Mouse (Mus musculus): Measurements from ENCODE around the gene St3gal3. TPM values are rescaled to one million over a fixed set of nuclear protein-coding genes. Genes with fewer than 3 reads are reported as not detected.

St3gal3 gene
- total and polyA plus RNA-seq, 3 experiments: 16.4 to 23.3 TPM; not detected in 1

DNA sequence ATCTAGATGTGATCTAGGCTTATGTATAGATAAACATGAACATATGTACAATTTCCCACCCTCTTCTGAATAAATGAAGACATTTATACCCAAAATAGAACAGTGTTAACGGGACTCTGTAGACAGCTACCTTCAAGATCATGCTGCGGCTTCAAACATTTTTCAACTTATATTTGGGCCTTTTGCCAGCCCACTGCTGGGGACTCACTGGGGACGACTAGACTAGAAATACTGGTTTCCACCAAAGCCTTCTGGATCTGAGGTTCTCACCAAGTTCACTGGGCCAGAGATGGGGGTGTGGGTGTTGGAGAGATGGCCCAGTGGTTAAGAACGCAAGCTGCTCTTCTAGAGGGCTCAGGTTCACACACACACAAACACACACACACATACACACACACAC is 49.7 kb downstream of the St3gal3 start:
- no peak overlapping the region for H3K4me3 ChIP-seq (ENCODE audit: control insufficient read depth in 1 of 2, insufficient read depth in 1 of 2, low read depth in 2 of 2, low read length in 2 of 2)
- no peak for DNase-seq (ENCODE audit: low read depth, low spot score)
- H3K79me2 ChIP-seq (ENCODE audit: control insufficient read depth, insufficient read depth, low read length, poor library complexity): no peaks in the 10 kb centered on the region
- peaks cover 0 to 15% of the 10 kb centered on the region in 2 experiments; a peak in 2 of 4 replicates for H3K36me3 ChIP-seq (ENCODE audit: control insufficient read depth in 1 of 2, insufficient read depth in 2 of 2, low read length in 2 of 2)
- no peak overlapping the region for H3K27ac ChIP-seq (ENCODE audit: control insufficient read depth, low read depth, low read length)
- no peak for TF ChIP-seq MAX (IDR thresholded peaks at IDR 0.05; ENCODE audit: low read length)
- TF ChIP-seq SMC3 (IDR thresholded peaks at IDR 0.05; ENCODE audit: low read depth, low read length): no peak
- TF ChIP-seq MAFK (IDR thresholded peaks at IDR 0.05; ENCODE audit: borderline replicate concordance, low read depth, low read length): no peak
- TF ChIP-seq TBP (IDR thresholded peaks at IDR 0.05; ENCODE audit: low read depth, low read length): no peak
- TF ChIP-seq MYB (IDR thresholded peaks at IDR 0.05; ENCODE audit: low read depth, low read length): no peak
- TF ChIP-seq TCF12 (IDR thresholded peaks at IDR 0.05; ENCODE audit: low read depth, low read length): no peak
- TF ChIP-seq GABPA (IDR thresholded peaks at IDR 0.05; ENCODE audit: low read depth, low read length): no peak
- TF ChIP-seq ZC3H11A (IDR thresholded peaks at IDR 0.05; ENCODE audit: low read depth, low read length): no peak
- no peak for TF ChIP-seq CHD1 (IDR thresholded peaks at IDR 0.05; ENCODE audit: low read depth, low read length)
- TF ChIP-seq ETS1 (IDR thresholded peaks at IDR 0.05; ENCODE audit: low read depth, low read length): no peak
- TF ChIP-seq MEF2A (IDR thresholded peaks at IDR 0.05; ENCODE audit: extremely low read depth, insufficient replicate concordance, low read depth, low read length, poor library complexity, severe bottlenecking): no peak
- no peak for TF ChIP-seq SIN3A (IDR thresholded peaks at IDR 0.05; ENCODE audit: low read length)
- TF ChIP-seq E2F4 (IDR thresholded peaks at IDR 0.05; ENCODE audit: borderline replicate concordance, low read depth, low read length): no peak
- TF ChIP-seq UBTF (IDR thresholded peaks at IDR 0.05; ENCODE audit: borderline replicate concordance, insufficient read depth, low read depth, low read length): no peak
- TF ChIP-seq MXI1 (IDR thresholded peaks at IDR 0.05; ENCODE audit: low read depth, low read length): no peak
- TF ChIP-seq MYC (IDR thresholded peaks at IDR 0.05; ENCODE audit: low read depth, low read length): no peak
- no peak for TF ChIP-seq ZMIZ1 (IDR thresholded peaks at IDR 0.05; ENCODE audit: low read depth, low read length)
- no peak overlapping the region for H3K9ac ChIP-seq (ENCODE audit: control insufficient read depth, low read depth, low read length, poor library complexity, severe bottlenecking)
- H3K9me3 ChIP-seq (replicated peaks; ENCODE audit: insufficient read depth, low read length): no peaks in the 10 kb centered on the region
- no peaks in the 10 kb centered on the region for H3K27me3 ChIP-seq (ENCODE audit: control insufficient read depth in 1 of 2, insufficient read depth in 2 of 2, low read length in 2 of 2)
- peaks cover 0 to 22% of the 10 kb centered on the region in 2 experiments for H3K4me1 ChIP-seq (ENCODE audit: control insufficient read depth in 1 of 2, insufficient read depth in 2 of 2, low read length in 2 of 2)

DNA sequence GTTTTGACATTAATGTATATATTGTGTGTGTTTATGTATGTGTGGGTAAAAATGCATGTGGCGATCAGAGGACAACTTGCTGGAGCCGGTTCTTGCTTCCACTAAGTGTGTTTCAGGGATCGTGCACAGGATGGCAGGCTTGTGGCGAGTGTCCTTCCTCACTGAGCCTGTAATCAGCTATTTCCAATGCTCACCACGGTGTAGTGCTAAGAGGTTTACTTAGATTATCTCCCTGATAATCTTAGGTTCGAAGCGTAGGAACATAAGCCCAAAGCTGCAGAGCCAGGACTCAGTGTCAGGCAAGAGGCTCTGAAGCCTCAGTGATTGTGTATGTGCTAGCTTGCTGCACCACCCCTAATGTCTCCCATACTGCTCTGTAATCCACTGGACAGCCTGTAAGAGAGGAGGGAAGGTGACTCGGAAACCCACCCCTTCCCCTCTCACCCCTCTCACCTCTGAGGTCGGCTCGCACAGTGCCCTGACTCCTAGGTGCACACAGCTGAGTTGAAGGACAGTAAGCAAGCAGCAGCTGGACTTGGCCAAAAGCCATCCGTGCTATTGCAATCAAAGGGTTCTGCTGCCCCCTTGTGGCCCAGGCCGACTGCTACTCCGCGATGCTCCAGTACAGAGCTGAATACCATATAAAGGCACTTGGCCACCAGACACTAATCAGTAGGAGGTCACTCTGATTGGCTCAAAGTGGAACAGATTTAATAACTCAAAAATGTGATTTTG is 51.3 kb downstream of the St3gal3 start:
- peak; percentile 87 for DNase-seq (ENCODE audit: low read depth, low spot score)
- Histone ChIP-seq H3K27me3 (ENCODE audit: control insufficient read depth in 1 of 2, insufficient read depth in 2 of 2, low read length in 2 of 2) (no peaks in the 10 kb centered on the region), H3K4me3 (ENCODE audit: control insufficient read depth in 1 of 2, insufficient read depth in 1 of 2, low read depth in 2 of 2, low read length in 2 of 2) (no peak overlapping the region), H3K9ac (ENCODE audit: control insufficient read depth, low read depth, low read length, poor library complexity, severe bottlenecking) (no peak overlapping the region), H3K36me3 (ENCODE audit: control insufficient read depth in 1 of 2, insufficient read depth in 2 of 2, low read length in 2 of 2) (peaks cover 0 to 26% of the 10 kb centered on the region in 2 experiments; a peak in 2 of 4 replicates), H3K79me2 (ENCODE audit: control insufficient read depth, insufficient read depth, low read length, poor library complexity) (no peaks in the 10 kb centered on the region), H3K27ac (ENCODE audit: control insufficient read depth, low read depth, low read length) (no peak overlapping the region), H3K4me1 (ENCODE audit: control insufficient read depth in 1 of 2, insufficient read depth in 2 of 2, low read length in 2 of 2) (peaks cover 5 to 31% of the 10 kb centered on the region in 2 experiments), H3K9me3 (replicated peaks; ENCODE audit: insufficient read depth, low read length) (no peaks in the 10 kb centered on the region)
- TF ChIP-seq ETS1 (IDR thresholded peaks at IDR 0.05; ENCODE audit: low read depth, low read length): 0 out of 2 replicates have a peak, but pooled peaks have one; percentile 38
- TF ChIP-seq GABPA (IDR thresholded peaks at IDR 0.05; ENCODE audit: low read depth, low read length): no peak
- peak; percentile 19; the same call in 1 of the 2 replicates for TF ChIP-seq TBP (IDR thresholded peaks at IDR 0.05; ENCODE audit: low read depth, low read length)
- no peak for TF ChIP-seq MEF2A (IDR thresholded peaks at IDR 0.05; ENCODE audit: extremely low read depth, insufficient replicate concordance, low read depth, low read length, poor library complexity, severe bottlenecking)
- TF ChIP-seq MYC (IDR thresholded peaks at IDR 0.05; ENCODE audit: low read depth, low read length): no peak
- TF ChIP-seq ZC3H11A (IDR thresholded peaks at IDR 0.05; ENCODE audit: low read depth, low read length): peak; percentile 92
- TF ChIP-seq E2F4 (IDR thresholded peaks at IDR 0.05; ENCODE audit: borderline replicate concordance, low read depth, low read length): no peak
- TF ChIP-seq NRF1 (IDR thresholded peaks at IDR 0.05; ENCODE audit: insufficient read depth, low read depth, low read length, poor library complexity, severe bottlenecking): no peak
- no peak for TF ChIP-seq TCF12 (IDR thresholded peaks at IDR 0.05; ENCODE audit: low read depth, low read length)
- TF ChIP-seq POLR2A (IDR thresholded peaks at IDR 0.05; ENCODE audit: control insufficient read depth in 1 of 2, insufficient read depth in 1 of 2, low read depth in 1 of 2, low read length in 2 of 2, poor library complexity in 1 of 2): no peak
- no peak for TF ChIP-seq POLR2AphosphoS2 (IDR thresholded peaks at IDR 0.05; ENCODE audit: low read length)
- TF ChIP-seq SMC3 (IDR thresholded peaks at IDR 0.05; ENCODE audit: low read depth, low read length): peak; percentile 94
- TF ChIP-seq ELF1 (IDR thresholded peaks at IDR 0.05; ENCODE audit: low read depth, low read length): no peak
- TF ChIP-seq KAT2A (conservative IDR thresholded peaks at IDR 0.05; ENCODE audit: low read depth, low read length): no peak
- no peak for TF ChIP-seq USF1 (IDR thresholded peaks at IDR 0.05; ENCODE audit: low read depth, low read length)
- no peak for TF ChIP-seq MAX (IDR thresholded peaks at IDR 0.05; ENCODE audit: low read length)
- no peak for TF ChIP-seq GATA1 (IDR thresholded peaks at IDR 0.05; ENCODE audit: low read depth, low read length)
- no peak for TF ChIP-seq TAL1 (IDR thresholded peaks at IDR 0.05; ENCODE audit: low read length)
- TF ChIP-seq CHD2 (IDR thresholded peaks at IDR 0.05; ENCODE audit: low read length): no peak
- TF ChIP-seq MAZ (IDR thresholded peaks at IDR 0.05; ENCODE audit: low read depth, low read length): no peak
- TF ChIP-seq BHLHE40 (IDR thresholded peaks at IDR 0.05; ENCODE audit: borderline replicate concordance, low read depth, low read length): no peak
- TF ChIP-seq ZNF384 (IDR thresholded peaks at IDR 0.05; ENCODE audit: low read depth, low read length): no peak
